Mouse (Mus musculus) frontal cortex, adult (tissue): ENCODE measurements around the gene Pkm.
A peak's percentile ranks its signal among the peaks of the same experiment; 100 is the strongest.

ENCODE experiments used
- ATAC-seq: cut with Nextera tagmentation; 2 replicates; pipeline ENCODE4 v1.9.2; 2017; ENCODE audit warnings: mild to moderate bottlenecking, moderate library complexity, mixed read lengths; ENCODE audit not compliant: low TSS enrichment

The Pkm gene

GRCm38 (mm10) chr9:59706850-59707825, 51.0 kb downstream of the Pkm start:
- no peak for ATAC-seq

GRCm38 (mm10) chr9:59709225-59709624, 53.1 kb downstream of the Pkm start:
- ATAC-seq, result no peak

- ATAC-seq, result no peak
Observed at GRCm38 (mm10) chr9:59716275-59716898, 60.2 kb downstream of the Pkm start.

- no peak for ATAC-seq
Observed at GRCm38 (mm10) chr9:59718237-59718636, 62.1 kb downstream of the Pkm start.

- no peak for ATAC-seq
Observed at GRCm38 (mm10) chr9:59721144-59721543, 65.0 kb downstream of the Pkm start.

- peak; percentile 82 for ATAC-seq
Observed at GRCm38 (mm10) chr9:59723096-59723657, 67.0 kb downstream of the Pkm start.

GRCm38 (mm10) chr9:59723791-59724442, 67.7 kb downstream of the Pkm start:
- ATAC-seq, result peak; percentile 39; the same call in 1 of the 2 replicates

GRCm38 (mm10) chr9:59725515-59725914, 69.3 kb downstream of the Pkm start:
- ATAC-seq, result no peak

GRCm38 (mm10) chr9:59727569-59728286, 71.6 kb downstream of the Pkm start:
- no peak for ATAC-seq
